Mouse (Mus musculus): ENCODE data around the gene Per2.

Per2 gene

DNA sequence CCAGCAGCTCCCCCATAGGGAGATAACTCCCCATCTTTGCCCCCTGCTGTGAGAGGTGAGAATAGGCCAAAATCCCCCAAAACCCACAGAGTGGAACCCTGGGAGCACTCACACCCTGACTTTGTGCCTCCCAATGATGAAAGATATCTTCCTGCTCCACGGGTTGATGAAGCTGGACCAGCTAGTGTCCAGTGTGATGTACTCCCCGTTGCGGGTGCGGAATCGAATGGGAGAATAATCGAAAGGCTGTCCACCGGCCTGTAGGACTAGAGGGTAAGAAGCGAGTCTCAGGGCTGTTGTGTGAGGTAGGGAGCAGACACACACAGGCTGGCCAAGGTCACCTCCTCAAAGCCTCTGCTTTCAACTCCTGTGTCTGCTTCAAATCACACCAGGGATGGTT is 24.2 kb downstream of the Per2 start:
- DNase-seq (ENCODE audit: low read depth, low spot score): no peak

DNA sequence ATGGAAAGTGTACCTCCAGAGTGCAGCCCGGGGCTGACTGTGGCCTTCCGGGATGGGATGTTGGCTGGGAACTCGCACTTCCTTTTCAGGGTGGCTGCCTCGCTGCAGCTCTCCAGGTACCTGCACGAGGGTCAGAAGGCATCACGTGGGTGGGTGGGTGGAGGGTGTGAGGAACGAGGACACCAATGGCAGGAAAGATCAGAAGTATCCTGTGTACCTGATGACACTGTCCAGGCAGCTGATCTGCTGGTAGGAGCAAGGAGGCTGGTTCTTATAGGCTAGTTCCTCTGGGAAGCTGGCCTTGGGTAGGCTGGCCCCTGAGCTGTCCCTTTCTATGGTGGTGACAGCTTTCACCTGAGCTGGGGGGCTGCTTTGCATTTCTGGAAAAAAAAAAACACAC is 28.4 kb downstream of the Per2 start:
- DNase-seq (ENCODE audit: low read depth, low spot score): no peak

DNA sequence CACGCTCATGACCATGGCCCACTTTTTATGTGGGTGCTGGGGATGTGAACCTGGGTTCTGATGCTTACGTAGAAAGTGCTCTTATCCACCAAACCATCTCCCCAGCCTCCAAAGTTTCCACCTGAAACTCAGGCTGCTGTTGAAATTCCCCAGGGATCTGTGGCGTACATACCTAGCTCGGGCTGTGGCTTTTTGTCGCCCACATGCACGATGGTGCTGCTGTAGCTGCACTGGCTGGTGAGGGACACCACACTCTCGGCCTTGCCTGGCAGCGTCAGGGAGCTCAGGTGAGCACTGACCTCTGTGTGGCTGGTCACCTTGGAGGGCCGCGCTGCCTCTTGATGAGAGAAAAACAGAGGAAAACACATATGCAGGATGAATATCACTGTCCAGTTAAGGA is 29.9 kb downstream of the Per2 start:
- no peak for DNase-seq (ENCODE audit: low read depth, low spot score)

DNA sequence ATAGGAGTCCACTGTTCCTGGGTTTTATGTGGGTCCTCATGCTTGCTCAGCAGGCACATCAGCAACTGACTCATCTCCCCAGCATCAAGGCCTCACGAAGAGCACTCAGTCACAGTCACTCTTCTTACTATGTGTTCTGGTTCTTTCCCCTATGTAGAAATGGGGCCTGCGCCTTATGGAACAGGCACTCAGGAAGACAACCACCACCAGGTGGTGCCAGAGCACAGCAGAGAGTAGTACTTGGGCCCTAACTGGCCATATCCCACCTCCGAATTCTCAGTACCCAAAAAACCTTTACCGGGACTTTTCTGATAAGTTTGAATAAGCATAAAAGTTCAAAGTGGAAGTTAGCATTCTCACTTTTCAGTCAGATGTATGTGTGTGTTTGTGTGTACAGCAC is 30.5 kb downstream of the Per2 start:
- peak; percentile 78 for DNase-seq (ENCODE audit: low read depth, low spot score)

DNA sequence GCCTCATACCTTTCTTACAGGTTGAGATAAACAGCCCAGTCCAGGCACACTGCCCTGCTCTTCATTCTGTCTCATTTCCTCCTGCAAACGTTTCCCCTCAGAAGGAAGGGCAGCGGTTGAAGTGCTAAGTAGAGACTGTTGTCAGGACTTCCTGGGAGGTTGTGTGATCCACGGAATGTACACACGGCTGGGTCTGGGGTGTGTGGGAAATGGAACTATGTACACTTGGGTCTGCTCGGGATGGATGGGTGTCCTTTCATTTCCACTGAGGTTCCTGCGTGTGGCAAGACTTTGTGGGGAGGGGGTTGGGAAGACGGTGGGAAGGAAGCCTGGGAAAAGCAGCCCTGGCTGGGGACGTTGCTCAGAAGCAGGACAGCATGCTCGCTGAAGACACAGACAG is 32.7 kb downstream of the Per2 start:
- no peak for DNase-seq (ENCODE audit: low read depth, low spot score)

DNA sequence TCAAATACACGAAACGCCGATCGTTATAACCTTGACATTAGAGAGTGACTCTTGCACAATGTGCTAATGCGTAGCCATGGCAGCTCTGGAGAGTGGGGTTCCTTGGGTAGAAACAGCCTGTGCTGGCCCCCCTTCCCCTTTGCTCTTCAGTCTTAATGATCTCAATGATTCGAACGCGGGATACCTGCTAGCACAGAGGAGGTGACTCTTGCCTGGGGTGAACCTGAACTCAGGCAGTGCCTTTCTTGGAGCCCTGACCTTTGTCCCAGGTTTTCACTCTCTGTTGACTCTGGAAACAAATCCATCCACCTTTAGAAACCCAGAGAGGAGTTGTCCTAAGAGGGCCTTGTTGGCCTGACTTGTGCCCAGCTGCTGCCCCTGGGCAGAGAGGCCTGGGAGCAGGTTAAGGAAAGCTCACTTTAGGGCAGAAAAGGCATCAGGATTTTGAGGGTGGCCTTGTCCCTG is 38.5 kb downstream of the Per2 start:
- DNase-seq (ENCODE audit: low read depth, low spot score): no peak

DNA sequence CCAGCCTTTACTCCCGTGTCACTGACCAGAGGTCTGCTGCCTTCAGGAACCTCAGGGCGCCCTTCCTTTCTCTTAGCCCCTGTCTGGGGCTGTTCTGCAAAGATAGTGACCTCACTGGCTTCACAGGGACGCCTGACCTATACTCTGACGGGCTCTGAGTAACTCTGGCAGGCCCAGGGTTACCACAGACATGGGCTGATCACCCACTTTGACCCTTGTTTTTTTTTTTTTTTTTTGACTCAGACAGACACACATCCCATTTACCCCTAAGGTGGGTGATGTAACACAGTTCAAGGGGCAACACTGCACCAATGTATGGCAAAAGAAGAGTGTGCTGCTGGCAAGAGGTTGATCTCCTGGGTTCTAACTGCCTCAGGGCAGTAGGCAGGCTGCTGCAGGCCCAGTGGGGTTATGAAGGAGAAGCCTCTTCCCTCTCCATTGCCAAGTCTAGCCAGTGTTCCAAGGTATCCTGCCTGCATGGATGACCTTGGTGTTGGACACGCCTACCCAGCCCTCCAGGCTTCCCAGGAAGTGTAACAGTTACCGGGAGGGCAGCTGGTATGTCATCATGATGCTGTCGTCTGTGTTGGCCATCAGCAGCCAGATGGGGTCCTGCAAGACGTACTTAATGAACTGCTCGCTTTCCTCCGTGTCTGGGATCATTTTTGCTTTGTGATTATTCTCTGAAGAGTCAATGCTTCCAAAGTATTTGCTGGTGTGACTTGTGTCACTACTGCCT is 39.1 kb downstream of the Per2 start:
- peak; percentile 22 for DNase-seq (ENCODE audit: low read depth, low spot score)

DNA sequence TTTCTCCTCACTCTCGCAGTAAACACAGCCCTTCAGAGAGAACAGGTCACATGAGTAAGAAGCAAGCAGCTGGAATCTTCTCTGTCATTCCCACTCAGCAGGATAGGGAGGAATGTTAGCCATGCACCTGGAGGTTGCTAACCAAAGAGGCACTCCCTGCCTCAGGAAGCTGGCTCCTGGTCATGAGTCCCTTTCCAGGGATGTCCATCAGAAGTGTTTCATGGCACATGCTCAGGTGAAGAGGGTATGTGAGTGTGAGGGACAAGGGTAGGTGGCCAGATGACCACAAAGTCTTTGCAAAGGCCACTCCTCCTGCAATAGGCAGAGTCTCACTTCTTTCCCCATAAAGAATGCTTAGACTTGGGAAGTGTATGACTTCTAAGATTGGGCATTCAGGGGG is 41.1 kb downstream of the Per2 start:
- no peak for DNase-seq (ENCODE audit: low read depth, low spot score)

DNA sequence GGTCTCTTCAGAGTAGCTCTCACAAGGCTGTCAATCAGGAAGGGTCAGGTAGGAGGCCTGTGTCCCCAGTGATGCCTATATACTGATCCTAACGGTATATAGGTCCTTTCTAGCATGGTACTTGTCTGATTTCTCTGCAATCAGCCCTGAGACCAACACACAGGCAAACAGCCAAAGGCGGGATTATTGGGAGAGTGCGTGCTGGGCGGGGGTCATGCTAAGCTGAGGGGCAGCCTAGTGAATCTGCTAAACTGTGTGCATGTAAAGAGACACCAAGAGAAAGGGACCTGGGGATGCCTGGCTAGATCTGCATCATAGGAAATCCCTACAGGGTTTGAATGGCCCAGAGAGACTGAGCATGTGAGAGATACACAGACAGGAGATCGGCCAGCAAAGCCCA is 43.8 kb downstream of the Per2 start:
- DNase-seq (ENCODE audit: low read depth, low spot score): no peak

DNA sequence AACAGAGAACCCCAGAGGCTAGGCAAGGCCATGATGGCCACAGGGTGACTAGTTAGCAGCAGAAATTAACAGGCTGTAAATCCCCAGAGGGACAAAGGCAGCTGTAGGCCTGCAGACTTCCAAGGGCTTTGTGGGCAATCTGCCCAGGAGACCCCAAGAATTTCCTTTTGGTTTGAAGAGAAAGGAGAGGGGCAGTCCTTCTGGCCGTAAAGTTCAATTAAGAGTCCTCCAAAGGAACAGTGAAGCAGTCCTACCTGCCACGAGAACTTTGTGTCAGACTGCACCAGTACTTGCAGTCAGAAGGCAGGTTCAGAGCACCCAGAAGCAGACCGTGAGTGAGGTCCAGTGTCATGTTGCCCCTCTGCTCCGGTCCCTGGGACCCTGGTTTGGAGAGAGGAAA is 44.2 kb downstream of the Per2 start:
- no peak for DNase-seq (ENCODE audit: low read depth, low spot score)

DNA sequence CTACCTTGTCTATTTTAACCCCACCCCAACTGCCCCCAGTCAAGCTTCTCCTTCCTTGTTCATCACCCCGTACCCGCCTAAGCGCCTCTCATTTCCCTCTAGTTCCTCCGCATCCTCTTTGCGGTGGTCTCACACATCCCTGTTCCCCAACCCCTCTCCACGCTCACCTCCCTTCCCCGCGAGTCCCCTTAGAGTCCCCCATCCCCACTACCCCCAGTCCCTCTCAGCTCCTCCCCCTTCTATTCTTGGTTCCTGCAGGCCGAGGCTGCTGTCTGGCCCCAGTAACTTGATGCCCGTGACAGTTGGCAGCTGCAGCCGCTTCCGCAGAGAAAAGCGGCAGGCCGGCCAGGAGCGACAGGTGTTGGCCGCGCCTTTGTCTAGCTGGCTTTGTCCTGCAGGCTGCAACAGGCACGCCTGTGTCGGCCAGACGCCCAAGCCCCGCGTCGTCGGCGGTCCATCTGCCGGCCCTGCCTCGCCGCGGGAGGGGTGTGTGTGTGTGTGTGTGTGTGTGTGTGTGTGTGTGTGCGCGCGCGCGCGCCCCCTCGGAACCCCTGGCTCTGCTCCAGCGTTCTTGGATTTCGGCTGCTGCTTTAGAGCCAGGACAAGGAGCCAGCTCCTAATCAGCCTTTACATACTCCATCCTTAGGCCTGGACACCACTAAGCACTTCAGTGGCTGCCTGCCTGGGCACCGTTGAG is 45.1 kb downstream of the Per2 start, which contains the start of gene Hes6:
TSS of gene Hes6 (minus strand) at position 141 of the 697 bp plus-strand sequence.
- DNase-seq (ENCODE audit: low read depth, low spot score): peak; percentile 66

DNA sequence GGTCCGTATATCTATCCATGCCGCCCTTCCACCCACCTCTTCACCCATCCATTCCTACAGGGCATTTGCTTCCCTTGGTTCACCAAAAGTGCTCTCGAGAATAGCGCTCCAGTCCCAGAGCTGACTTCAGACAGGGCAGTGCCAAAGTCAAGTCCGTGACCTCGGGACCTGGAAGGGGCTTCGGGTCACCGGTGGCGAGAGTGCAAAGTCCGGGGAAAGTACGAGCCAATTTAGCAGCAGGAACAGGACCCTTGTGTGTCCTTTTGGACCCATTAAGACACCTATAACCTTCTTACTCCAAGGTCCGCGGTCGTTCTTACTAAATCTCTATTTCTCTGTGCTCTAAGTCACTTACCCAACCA is 45.6 kb downstream of the Per2 start:
- DNase-seq (ENCODE audit: low read depth, low spot score): no peak

DNA sequence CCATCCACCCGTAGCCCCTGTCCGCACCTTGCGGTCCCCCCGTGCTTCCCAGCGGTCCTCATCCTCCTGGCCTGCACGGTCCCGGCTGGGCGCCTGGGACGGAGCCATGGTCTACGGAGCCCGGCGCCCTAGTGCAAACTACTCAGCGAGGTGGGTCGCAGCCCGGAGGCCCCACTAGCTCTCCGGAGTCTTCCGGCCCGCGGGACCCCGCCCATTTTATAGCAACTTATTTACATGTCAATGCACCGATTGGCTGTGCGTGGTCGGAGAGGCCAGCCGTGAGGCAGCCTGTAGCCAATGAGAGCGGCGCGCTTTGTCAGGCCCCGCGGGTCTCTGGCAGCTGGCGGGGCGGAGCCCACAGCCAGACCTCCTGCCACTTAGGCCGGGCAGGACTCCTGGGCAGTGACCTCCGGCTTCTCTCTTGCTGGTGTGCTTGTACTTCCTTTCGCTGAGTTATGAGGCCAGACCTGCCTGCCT is 46.1 kb downstream of the Per2 start:
- peak; percentile 98 for DNase-seq (ENCODE audit: low read depth, low spot score)

DNA sequence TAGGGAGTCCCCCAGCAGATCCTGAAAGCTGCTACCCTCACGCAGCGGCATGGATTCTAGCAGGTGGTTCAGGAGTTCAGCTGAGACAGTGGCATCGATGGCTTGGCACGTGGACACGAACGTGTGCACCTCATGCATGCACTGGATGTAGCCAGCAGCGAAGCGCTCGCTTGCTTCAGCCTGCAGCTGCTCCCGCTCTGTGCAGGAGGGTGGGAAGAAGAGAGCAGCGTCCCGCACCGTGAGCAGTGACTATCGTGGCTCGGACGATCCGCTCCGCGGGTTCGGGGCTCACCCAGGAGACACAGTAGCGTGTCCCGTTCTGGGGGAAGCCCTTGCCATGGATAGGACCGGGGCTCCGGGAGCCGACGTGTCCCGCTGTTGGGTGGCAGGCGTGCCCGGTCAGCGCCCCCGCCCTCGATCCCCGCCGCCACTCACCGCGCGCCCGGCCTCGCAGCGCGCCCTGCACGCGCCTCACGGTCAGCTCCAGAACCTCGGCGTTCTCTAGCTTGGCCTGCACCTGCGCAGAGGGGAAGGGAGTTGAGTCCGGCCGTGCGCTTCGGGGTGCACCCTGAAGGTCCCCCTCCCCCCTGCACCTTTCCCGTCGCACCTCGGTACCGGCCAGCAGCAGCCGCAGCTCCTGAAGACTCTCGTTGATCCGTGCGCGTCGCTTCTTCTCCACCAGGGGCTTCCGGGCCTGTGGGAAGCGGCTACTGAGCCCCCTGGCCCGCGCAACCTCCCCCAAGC is 46.7 kb downstream of the Per2 start:
- DNase-seq (ENCODE audit: low read depth, low spot score): peak; percentile 62

DNA sequence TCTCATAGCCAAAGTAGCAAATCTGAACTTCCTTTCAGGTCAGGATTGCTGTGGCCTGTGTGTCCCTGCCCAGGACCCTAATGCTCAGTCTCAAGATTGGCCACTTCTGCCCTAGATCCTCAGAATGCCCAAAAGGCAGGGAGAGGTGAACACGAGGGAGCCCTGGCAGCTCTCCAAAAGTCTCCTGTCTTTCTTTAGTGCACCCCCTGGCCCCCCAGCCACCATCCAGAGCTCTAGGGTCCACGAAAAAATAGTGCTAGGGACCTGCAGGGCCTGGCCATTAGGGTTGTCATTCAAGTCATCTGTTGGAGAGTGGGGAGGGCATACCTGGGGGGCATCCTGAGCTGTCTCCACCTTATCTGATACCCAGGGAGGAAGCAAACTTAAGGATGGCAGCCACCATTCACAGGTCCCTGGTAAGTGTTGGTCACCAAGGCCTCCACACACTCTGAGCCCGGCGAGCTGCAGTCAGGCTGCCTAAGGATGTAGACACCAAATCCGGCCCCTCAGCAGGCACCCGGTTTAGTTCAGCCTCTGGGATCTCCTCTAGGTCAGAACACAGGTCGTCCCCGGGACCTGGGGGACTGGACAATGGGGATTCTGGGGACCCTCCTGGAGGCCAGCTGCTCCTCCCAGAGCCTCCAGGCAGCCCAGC is 47.4 kb downstream of the Per2 start:
- no peak for DNase-seq (ENCODE audit: low read depth, low spot score)

DNA sequence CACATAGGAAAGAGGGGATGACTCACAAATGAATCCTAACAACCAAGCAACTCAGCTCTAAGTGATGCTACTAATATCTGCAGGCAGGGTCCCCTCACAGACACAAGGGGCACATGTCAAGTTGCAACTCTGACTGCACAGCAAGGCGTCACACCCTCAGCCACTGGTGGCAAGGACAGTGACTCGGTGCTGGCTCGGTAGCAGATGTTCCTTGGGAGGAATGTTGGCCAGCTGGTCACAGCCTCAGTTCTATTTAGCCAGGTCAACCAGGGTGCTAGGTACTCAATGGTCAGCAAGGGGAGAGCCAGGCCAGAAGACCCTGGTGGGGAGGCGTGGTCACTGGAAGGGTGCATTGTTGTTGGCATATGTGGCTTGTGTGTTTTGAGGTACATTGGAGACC is 51.3 kb downstream of the Per2 start:
- DNase-seq (ENCODE audit: low read depth, low spot score): no peak

DNA sequence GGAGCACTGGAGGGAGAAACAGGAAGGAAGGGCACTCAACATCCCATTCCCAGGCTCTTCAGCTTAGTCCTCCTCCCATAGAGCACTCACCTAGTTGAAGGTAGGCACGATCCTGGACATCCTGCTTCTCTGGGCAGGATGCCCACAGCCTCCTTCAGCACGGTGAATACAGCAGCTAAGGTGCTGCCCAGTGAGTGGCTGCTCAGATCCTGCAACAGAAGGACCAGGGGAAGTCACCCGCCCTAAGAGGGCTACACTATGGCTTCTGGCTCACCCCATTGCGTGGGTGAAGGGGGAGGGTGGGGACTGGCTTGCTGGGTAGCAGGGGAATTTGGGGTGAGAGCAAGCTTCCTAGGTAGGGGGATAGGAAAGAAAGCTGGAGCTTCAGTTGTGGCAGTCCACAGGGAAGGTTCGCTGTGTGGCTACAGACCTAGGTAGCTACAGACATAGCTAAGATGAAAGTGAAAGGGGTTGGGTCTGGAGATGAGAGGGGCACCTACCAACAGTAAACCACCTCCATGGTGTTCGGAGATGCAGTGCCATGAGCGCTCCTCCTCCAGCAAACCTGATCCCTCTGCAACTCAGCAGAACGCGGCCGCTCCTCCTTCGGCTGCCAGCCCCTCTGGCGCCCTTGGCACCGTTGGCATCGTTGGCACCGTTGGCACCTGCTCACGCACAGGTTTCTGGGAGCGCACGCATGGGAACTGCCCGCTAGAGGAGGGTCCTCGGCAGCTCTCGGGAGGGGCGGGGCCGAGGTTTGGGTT is 53.5 kb downstream of the Per2 start:
- no peak for DNase-seq (ENCODE audit: low read depth, low spot score)

DNA sequence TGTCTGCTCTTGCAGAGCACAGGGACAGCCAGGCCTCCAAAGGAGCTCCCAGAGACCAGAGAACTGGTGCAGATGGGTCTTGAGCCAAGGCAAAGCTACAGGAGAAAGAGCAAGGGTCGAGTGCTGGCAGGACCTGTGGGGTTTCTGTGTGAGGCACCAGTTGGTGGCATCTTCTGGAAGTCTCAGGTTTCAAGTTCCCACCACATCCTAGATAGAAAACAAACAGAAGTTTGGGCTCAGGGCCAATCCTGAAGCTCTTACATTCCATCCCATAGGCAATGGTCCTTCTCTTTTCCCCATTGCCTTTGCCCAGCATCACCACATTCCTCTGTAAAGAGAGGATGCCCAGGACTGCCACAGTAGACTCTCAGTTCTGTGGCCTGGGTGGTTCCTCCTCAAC is 54.1 kb downstream of the Per2 start:
- no peak for DNase-seq (ENCODE audit: low read depth, low spot score)

DNA sequence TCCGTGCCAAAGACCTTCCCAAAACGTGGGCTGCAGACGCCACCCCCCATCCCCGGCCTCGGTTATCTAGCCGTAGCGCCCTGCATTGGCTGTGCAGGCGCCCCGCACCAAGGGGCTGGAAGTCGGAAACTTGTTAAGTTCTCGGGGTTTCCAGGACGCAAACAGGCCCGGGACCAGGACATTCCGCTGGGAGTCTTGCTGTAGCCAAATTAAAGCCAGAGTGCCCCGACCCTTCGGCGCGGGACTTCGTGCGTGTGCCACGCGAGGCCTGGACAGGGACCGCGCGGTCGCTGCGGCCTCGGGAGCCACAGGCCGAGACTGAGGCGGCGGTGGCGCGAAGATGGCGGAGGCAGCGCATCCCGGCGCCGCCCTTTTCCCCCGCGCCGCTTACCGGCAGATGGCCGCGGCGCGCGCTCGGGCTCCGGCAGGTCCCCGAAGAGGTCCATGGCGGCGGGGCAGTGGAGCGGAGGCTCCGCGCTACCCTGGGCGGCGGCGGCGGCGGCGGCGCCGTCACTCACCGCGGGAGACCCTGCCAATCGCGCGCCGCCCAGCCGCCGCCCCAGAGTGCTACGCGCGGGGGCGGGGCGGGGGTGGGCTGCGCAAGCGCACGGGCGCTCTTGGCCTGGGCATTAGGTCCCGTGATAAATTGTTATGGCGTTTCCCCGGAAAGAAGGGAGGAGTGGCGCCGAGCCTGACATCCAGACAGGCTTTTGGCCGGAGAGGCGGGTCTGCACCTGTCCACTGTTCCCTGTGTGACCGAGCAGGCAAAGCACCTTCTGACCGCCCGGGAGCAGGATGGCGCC is 60.7 kb downstream of the Per2 start, which contains the start of gene Ilkap:
TSS of gene Ilkap (minus strand) at position 556 of the 803 bp plus-strand sequence.
- DNase-seq (ENCODE audit: low read depth, low spot score): peak; percentile 86

DNA sequence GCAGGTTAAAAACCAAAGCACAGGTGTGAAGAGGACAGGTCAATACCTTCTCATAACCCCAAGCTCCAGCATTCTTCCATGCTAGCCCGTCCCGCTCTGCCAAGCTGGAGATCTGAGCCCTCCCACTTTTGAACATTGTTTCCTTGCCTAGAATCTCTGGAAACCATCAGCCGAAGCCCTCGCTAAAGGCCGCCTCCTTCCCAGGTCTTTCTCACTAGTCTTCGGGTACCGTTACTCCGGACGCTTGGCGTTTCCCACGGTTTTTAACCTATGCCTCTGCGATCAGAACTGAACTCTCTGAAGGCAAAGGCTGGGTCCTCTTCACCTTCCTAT is 61.2 kb downstream of the Per2 start:
- DNase-seq (ENCODE audit: low read depth, low spot score): peak; percentile 16
